21 mouse cellular contexts compared by ENCODE assay signal in the genomic region with DNA sequence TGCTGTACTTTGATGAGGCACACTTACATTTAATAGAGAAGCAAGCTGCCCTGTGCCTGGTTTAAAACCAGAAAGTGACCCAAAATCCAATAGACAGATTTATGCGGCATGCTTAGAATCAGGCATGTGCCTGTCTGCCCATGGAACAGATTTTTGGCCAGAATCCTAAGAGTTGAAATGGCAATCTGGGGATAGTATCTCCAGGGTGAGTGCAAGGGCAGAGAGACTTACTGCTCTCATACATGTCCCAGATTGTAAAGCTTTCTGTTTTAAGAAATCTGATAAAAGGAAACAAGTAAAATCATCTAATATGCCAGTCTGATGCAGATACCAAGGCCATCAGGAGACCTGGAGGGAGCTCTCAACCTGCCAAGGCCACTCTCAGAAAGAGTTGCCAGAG.
DNase-seq lines count a peak whose midpoint lies in the region; ATAC-seq lines count a peak whose summit lies in the region.
"Had no signal": no experiment of that assay in that cellular context is flagged by ENCODE, and none has a peak within 500 bp of the region (broad histone marks: within the 10 kb centered on the region; RNA-seq: fewer than 3 reads in every experiment).

No protein-coding gene starts in this region.

- H3K4me1 ChIP-seq in heart, embryonic 12.5 days (replicated peaks), result no peaks in the 10 kb centered on the region
- H3K4me1 ChIP-seq in kidney, embryonic 16.5 days (ENCODE audit: insufficient read depth, low read length), result no peaks in the 10 kb centered on the region
- H3K4me1 ChIP-seq: embryonic facial prominence, embryonic 13.5 days; forebrain, embryonic 12.5 days; hindbrain, embryonic 10.5 days; hindbrain, embryonic 15.5 days had no signal

- DNase-seq in heart, adult 11 months, result peak; percentile 29
- DNase-seq in cerebellum, adult 18-20 months, result peak; percentile 2 to 3
- peak; percentile 13 for DNase-seq in cerebellum, adult 9-10 months
- peak; percentile 11 to 15 for DNase-seq in cerebellum, postnatal 25 days
- no peak for DNase-seq in frontal cortex, postnatal 14 days (ENCODE audit: low spot score in 2 of 2)
- DNase-seq: adrenal gland, postnatal 14 days; forebrain, postnatal 0 days; gastrocnemius, postnatal 10 days; heart, adult 2 months; kidney, adult 2 months had no signal

- H3K27me3 ChIP-seq in heart, embryonic 12.5 days (replicated peaks), result no peaks in the 10 kb centered on the region
- H3K27me3 ChIP-seq in kidney, embryonic 16.5 days (ENCODE audit: insufficient read depth, low read length), result no peaks in the 10 kb centered on the region
- H3K27me3 ChIP-seq: CH12.LX; embryonic facial prominence, embryonic 13.5 days; forebrain, embryonic 12.5 days; hindbrain, embryonic 15.5 days; Patski had no signal

- 81% methylated on average over 1 of the region's 1 CpGs for WGBS in heart, embryonic 12.5 days
- WGBS in kidney, embryonic 16.5 days, result 100% methylated on average over 1 of the region's 1 CpGs

- no peak overlapping the region for H3K27ac ChIP-seq in heart, embryonic 12.5 days (ENCODE audit: poor library complexity, severe bottlenecking)
- no peak overlapping the region for H3K27ac ChIP-seq in kidney, embryonic 16.5 days (ENCODE audit: low read length)
- H3K27ac ChIP-seq: embryonic facial prominence, embryonic 13.5 days; forebrain, embryonic 12.5 days; heart, adult 2 months; hindbrain, embryonic 10.5 days; hindbrain, embryonic 15.5 days had no signal

- H3K4me3 ChIP-seq in heart, embryonic 12.5 days, result no peak overlapping the region
- H3K4me3 ChIP-seq in kidney, embryonic 16.5 days (ENCODE audit: low read length), result no peak overlapping the region
- H3K4me3 ChIP-seq: embryonic facial prominence, embryonic 13.5 days; forebrain, embryonic 12.5 days; heart, adult 2 months; hindbrain, embryonic 10.5 days; hindbrain, embryonic 15.5 days had no signal

- no peak overlapping the region for H3K4me2 ChIP-seq in heart, embryonic 12.5 days
- H3K4me2 ChIP-seq in kidney, embryonic 16.5 days (replicated peaks; ENCODE audit: low read depth, low read length), result no peak overlapping the region
- H3K4me2 ChIP-seq: embryonic facial prominence, embryonic 13.5 days; forebrain, embryonic 12.5 days; heart, embryonic 11.5 days; hindbrain, embryonic 15.5 days had no signal

- no peak for ATAC-seq in heart, embryonic 12.5 days (ENCODE audit: insufficient number of reproducible peaks, low FRiP score)
- no peak for ATAC-seq in kidney, embryonic 16.5 days (ENCODE audit: low FRiP score, low TSS enrichment)
- ATAC-seq: activated CD4-positive, CD25-positive, alpha-beta regulatory T cell, adult 4 months; forebrain, postnatal 0 days; intestine, embryonic 16.5 days; Patski had no signal

- no peak overlapping the region for H3K9ac ChIP-seq in heart, embryonic 12.5 days
- no peak overlapping the region for H3K9ac ChIP-seq in kidney, embryonic 16.5 days (replicated peaks; ENCODE audit: low read length)
- H3K9ac ChIP-seq: embryonic facial prominence, embryonic 13.5 days; forebrain, embryonic 12.5 days; forebrain, postnatal 0 days; hindbrain, embryonic 15.5 days had no signal

- no peaks in the 10 kb centered on the region for H3K36me3 ChIP-seq in heart, embryonic 12.5 days
- no peaks in the 10 kb centered on the region for H3K36me3 ChIP-seq in kidney, embryonic 16.5 days (ENCODE audit: insufficient read depth, low read length)
- H3K36me3 ChIP-seq: embryonic facial prominence, embryonic 13.5 days; forebrain, embryonic 12.5 days; hindbrain, embryonic 10.5 days; hindbrain, embryonic 15.5 days had no signal

- no peaks in the 10 kb centered on the region for H3K9me3 ChIP-seq in heart, embryonic 12.5 days (replicated peaks)
- H3K9me3 ChIP-seq in kidney, embryonic 16.5 days (ENCODE audit: low read length), result no peaks in the 10 kb centered on the region
- H3K9me3 ChIP-seq: embryonic facial prominence, embryonic 13.5 days; forebrain, embryonic 12.5 days; hindbrain, embryonic 10.5 days; hindbrain, embryonic 15.5 days had no signal

Comparison
In these comparisons a context has a peak if more than half of its experiments do, and no peak if none do; other contexts are left out.
1. DNase-seq: peak in heart, adult 11 months (single experiment), cerebellum, adult 18-20 months (2 of 2), cerebellum, adult 9-10 months (single experiment) and cerebellum, postnatal 25 days (2 of 2); none in frontal cortex, postnatal 14 days (0 of 2).